Mouse (Mus musculus) midbrain, embryonic 13.5 days (tissue): ENCODE data around the gene Per2. TPM values are rescaled to one million over a fixed set of nuclear protein-coding genes. Genes with fewer than 3 reads are reported as not detected.

Experiments
- ATAC-seq: fragments of 200-750 bp; cut with Nextera tagmentation; 2 replicates; pipeline ENCODE4 v1.8.0; 2017; ENCODE audit warnings: mild to moderate bottlenecking, moderate TSS enrichment, moderate library complexity
- H3K27ac ChIP-seq: fragments of 300-500 bp; sonication (generic); 2 replicates; pipeline ENCODE4 v1.5.1; 2015; ENCODE audit warnings: inconsistent platforms, mild to moderate bottlenecking, moderate library complexity
- H3K27me3 ChIP-seq: fragments of 300-500 bp; sonication (generic); 2 replicates; pipeline ENCODE4 v1.6.1; 2015; ENCODE audit warnings: mild to moderate bottlenecking, inconsistent platforms
- H3K36me3 ChIP-seq: fragments of 300-500 bp; sonication (generic); 2 replicates; pipeline ENCODE4 v1.6.1; 2015; ENCODE audit warnings: mild to moderate bottlenecking, inconsistent platforms
- H3K4me1 ChIP-seq: fragments of 300-500 bp; sonication (generic); replicated peaks from 2 replicates; pipeline ENCODE4 v1.6.1; 2015; ENCODE audit warnings: inconsistent platforms
- H3K4me2 ChIP-seq: fragments of 300-500 bp; sonication (generic); replicated peaks from 2 replicates; pipeline ENCODE4 v1.6.1; 2015; ENCODE audit warnings: moderate library complexity, mild to moderate bottlenecking, inconsistent platforms
- H3K4me3 ChIP-seq: fragments of 300-500 bp; sonication (generic); replicated peaks from 2 replicates; pipeline ENCODE4 v1.5.1; 2015; ENCODE audit warnings: mild to moderate bottlenecking, inconsistent platforms
- H3K9ac ChIP-seq: fragments of 300-500 bp; sonication (generic); replicated peaks from 2 replicates; pipeline ENCODE4 v1.6.1; 2015; ENCODE audit warnings: mild to moderate bottlenecking, inconsistent platforms
- H3K9me3 ChIP-seq: fragments of 300-500 bp; sonication (generic); 2 replicates; pipeline ENCODE4 v1.6.1; 2016; ENCODE audit warnings: mild to moderate bottlenecking, inconsistent platforms
- WGBS: fragments of 180-500 bp; shearing (Covaris S2); methylation state at CpG from one replicate; pipeline ENCODE4 v1.1.7; 2015; 5-methylcytosine and 5-hydroxymethylcytosine counted together
- polyA plus RNA-seq: library from polyadenylated mRNA; unstranded; fragments of >200 nt; fragmentation: Nextera tagmentation; extraction: Ambion mirVana; gene quantifications from 2 replicates; pipeline ENCODE4 v1.2.1, GENCODE M21; 2015

Gene Per2
- polyA plus RNA-seq, 1 experiment from 2014 or later, result 4.7 TPM

DNA sequence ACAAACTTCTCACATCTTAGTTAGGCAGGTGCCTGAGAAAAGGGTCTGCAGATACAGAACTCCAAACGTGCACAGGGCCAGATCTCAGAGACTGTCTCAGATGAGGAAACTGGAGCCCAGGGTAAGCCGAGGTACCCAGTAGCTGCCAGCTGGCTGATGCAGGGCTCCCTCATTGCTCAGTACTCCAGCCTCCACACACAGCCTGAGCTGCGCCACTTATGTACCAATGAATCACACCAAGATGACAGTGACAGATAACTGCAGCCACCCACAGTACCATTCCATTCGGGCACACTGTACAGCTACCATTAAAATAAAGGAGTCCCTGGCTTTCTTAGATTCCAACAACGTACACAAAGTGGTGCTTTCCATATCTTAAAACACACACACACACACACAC is 1.4 kb downstream of the Per2 start:
- Histone ChIP-seq H3K27ac (peak overlapping the region; percentile 64; the same call in 1 of the 2 replicates), H3K9ac (peak overlapping the region; percentile 72; the same call in 1 of the 2 replicates), H3K36me3 (no peaks in the 10 kb centered on the region), H3K4me2 (peak overlapping the region; percentile 81), H3K27me3 (peaks cover 13% of the 10 kb centered on the region), H3K4me3 (peak overlapping the region; percentile 60; the same call in 1 of the 2 replicates), H3K4me1 (peaks cover 48% of the 10 kb centered on the region), H3K9me3 (no peaks in the 10 kb centered on the region)
- no peak for ATAC-seq
- 88% methylated on average over 5 of the region's 5 CpGs for WGBS

DNA sequence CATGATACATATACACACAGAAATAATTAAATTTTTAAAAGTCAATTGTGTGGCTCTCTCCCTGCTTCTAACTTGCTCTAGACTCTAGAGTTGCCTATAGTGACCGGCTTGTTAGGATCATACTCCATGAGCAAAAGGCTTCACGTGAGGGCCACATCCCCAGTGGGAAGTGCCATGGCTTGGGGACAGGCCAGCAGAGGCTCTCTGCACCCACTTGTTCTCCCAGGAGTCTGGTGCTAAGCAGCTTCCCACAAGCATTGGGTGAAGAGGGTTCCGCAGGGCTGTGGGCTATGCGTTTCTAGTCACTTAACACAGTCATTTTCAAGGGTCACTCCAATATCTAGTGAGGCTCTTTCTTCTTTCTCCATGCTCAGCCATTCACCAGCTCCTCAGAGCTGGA is 2.0 kb downstream of the Per2 start:
- WGBS, result 89% methylated on average over 4 of the region's 4 CpGs
- no peak overlapping the region; the same call in none of the 2 replicates for H3K4me2 ChIP-seq

DNA sequence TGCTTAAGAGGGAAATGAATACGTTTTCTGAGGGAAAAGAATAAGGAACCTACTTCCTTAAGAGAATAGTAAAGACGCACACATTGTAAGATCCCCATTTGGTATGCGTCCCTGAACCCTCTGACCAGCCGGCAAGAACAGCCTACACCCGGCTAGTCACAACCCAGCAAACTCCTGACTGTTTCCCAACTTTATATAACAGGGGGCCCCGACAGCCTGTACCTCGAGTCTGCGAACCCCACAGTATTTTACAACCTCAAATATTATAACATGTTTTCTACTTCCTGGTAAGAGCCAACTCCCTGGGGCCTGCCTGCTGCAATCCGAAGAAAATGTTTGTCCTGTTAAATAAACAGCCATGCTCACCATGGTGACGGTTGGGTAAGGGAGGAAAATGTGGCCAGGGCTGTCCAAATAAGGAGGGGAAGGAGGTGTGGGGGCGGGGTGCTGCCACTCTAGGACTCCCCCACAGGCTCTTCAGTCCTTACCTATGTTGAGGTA is 2.8 kb downstream of the Per2 start:
- no peak overlapping the region for H3K9ac ChIP-seq
- peak overlapping the region; percentile 10; the same call in 1 of the 2 replicates for H3K27ac ChIP-seq
- H3K4me1 ChIP-seq, result peaks cover 48% of the 10 kb centered on the region
- no peak overlapping the region for H3K4me3 ChIP-seq
- H3K4me2 ChIP-seq, result peak overlapping the region; percentile 5
- no peak for ATAC-seq
- 25% methylated on average over 11 of the region's 11 CpGs for WGBS
- H3K27me3 ChIP-seq, result peaks cover 13% of the 10 kb centered on the region
- H3K36me3 ChIP-seq, result no peaks in the 10 kb centered on the region
- H3K9me3 ChIP-seq, result no peaks in the 10 kb centered on the region

More for the DNA sequence above, 2.0 kb downstream of the Per2 start:
- Histone ChIP-seq H3K4me3 (no peak overlapping the region), H3K9me3 (no peaks in the 10 kb centered on the region), H3K27ac (no peak overlapping the region), H3K9ac (no peak overlapping the region), H3K4me1 (peaks cover 48% of the 10 kb centered on the region), H3K36me3 (no peaks in the 10 kb centered on the region), H3K27me3 (peaks cover 13% of the 10 kb centered on the region)
- ATAC-seq, result no peak

DNA sequence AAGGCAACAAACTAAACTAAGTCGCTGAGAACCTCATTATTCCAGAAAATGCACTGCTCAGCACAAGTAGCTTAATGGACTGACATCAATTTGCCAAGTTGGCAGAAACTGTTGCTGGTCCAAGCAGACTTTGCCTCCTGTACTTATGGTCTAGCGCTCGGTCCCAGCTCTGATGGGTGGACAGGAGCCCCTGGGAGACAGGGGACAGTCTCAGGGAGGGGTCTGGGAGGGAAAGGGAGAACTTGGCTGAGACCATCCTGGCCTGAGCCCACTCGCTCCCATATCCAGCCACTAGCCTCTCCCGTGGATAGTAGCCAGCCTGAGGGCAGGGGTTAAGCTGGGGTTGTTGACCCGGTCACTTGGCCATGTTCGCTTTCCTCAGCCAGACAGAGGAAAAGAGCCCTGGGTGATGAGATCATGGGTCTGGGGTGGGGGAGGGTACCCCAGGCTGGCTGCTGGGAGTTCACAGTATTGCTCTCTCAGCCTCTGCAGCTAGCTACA is 3.4 kb downstream of the Per2 start:
- H3K27ac ChIP-seq, result peak overlapping the region; percentile 10
- no peak for ATAC-seq
- H3K4me2 ChIP-seq, result peak overlapping the region; percentile 5; the same call in 1 of the 2 replicates
- H3K4me3 ChIP-seq, result no peak overlapping the region
- H3K36me3 ChIP-seq, result no peaks in the 10 kb centered on the region
- no peak overlapping the region for H3K9ac ChIP-seq
- no peaks in the 10 kb centered on the region for H3K9me3 ChIP-seq
- 43% methylated on average over 7 of the region's 7 CpGs for WGBS
- peaks cover 48% of the 10 kb centered on the region for H3K4me1 ChIP-seq
- H3K27me3 ChIP-seq, result peaks cover 13% of the 10 kb centered on the region

DNA sequence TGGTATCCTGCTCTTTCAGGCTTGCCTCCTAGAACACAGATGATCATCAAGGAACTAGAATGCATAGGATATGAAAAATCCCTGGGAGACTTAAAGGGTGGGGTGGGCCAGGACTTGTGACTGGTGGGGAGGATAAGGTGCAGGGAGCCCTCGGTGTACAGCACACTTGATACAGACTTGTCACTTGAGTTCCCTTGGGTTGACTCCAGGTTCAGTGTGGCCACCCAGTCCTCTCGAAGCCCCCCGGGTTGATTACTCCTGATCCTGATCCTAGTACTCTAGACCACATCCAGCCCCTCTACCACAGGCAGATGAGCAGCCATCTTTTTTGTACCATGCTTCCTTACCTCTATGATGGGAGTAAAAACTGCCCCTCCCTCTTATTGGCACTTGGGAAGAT is 4.2 kb downstream of the Per2 start:
- ATAC-seq, result no peak
- 84% methylated on average over 3 of the region's 3 CpGs for WGBS
- Histone ChIP-seq H3K36me3 (peaks cover 6% of the 10 kb centered on the region; the same call in 1 of the 2 replicates), H3K27ac (no peak overlapping the region), H3K27me3 (peaks cover 13% of the 10 kb centered on the region), H3K9ac (no peak overlapping the region), H3K9me3 (no peaks in the 10 kb centered on the region), H3K4me1 (peaks cover 43% of the 10 kb centered on the region), H3K4me2 (no peak overlapping the region), H3K4me3 (no peak overlapping the region)

DNA sequence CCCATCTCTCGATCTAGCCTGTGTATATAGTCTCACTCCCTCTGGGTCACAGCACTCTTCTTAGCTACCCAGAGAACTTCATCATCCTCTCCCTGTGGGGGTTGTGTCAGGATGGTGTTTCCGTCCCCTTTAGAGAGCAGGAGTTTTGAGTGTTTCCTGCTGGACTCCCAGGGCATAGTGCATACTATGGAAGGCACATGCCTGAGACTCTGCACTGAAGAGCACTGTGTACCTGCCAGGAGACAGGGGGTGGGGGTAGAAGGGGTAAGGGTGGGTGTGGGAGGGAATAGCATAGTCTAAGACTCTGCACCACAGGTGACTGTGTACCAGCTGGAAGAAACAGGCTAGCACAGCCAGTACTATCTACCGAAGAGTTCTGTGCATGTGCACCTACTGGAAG is 4.8 kb downstream of the Per2 start:
- no peak for ATAC-seq
- H3K27ac ChIP-seq, result no peak overlapping the region
- H3K9me3 ChIP-seq, result no peaks in the 10 kb centered on the region
- H3K27me3 ChIP-seq, result peaks cover 13% of the 10 kb centered on the region
- 95% methylated on average over 3 of the region's 3 CpGs for WGBS
- no peak overlapping the region for H3K4me2 ChIP-seq
- H3K4me1 ChIP-seq, result peaks cover 40% of the 10 kb centered on the region
- no peak overlapping the region for H3K4me3 ChIP-seq
- peaks cover 10% of the 10 kb centered on the region for H3K36me3 ChIP-seq
- H3K9ac ChIP-seq, result no peak overlapping the region

DNA sequence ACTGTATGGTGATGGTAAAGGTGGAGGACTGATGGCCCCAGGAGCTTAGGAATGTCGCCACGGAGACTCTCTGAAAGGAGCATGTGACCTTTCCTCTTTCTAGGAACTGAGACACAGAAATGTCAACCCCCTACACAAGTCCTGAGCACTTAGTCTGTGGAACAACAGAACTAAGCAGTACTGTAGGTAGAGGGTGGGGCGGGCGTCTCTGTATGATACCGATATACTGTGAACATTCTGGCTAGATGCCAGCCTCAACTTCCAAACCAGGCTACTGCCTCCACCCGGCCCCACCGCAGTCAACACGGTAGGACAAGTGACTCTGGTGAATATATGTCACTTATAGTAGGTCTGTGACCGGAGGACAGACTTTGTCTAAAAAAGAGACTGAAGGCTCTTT is 5.2 kb downstream of the Per2 start:
- ATAC-seq, result no peak
- Histone ChIP-seq H3K9me3 (no peaks in the 10 kb centered on the region), H3K4me3 (no peak overlapping the region), H3K4me2 (no peak overlapping the region), H3K4me1 (peaks cover 40% of the 10 kb centered on the region), H3K9ac (no peak overlapping the region), H3K36me3 (peaks cover 15% of the 10 kb centered on the region), H3K27ac (no peak overlapping the region), H3K27me3 (peaks cover 13% of the 10 kb centered on the region)
- WGBS, result 86% methylated on average over 9 of the region's 9 CpGs

DNA sequence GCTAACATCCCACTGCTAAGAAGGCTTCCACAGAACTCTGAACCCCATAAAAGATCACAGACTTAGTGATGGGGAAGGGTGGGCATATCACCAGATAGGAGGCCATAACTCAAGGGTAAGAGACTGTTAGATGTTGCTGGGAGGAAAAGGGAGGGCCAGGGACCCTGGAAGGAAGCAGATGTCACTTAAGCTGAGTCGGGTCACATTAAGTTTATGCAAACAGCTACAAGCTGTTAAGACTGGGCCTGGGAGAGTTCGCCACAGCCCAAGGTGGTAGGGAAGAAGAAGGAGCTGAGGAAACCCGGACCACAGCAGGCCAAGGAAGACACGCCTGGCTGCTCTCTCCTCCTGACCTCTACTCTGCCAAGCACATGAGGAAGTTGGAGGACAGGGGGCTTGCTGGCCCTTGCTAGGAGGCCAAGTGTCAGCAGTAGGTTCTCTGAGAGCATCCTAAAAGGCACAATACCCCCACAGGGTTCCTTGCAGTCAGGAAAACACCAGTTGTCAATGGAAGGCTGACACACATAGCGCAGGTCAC is 7.5 kb downstream of the Per2 start:
- H3K4me2 ChIP-seq, result no peak overlapping the region
- H3K9ac ChIP-seq, result no peak overlapping the region
- peaks cover 37% of the 10 kb centered on the region for H3K36me3 ChIP-seq
- H3K27ac ChIP-seq, result no peak overlapping the region
- peaks cover 18% of the 10 kb centered on the region for H3K4me1 ChIP-seq
- 76% methylated on average over 5 of the region's 5 CpGs for WGBS
- no peak for ATAC-seq
- H3K9me3 ChIP-seq, result 0 out of 2 replicates have a peak, but pooled peaks cover 4% of the 10 kb centered on the region
- H3K4me3 ChIP-seq, result no peak overlapping the region
- H3K27me3 ChIP-seq, result no peaks in the 10 kb centered on the region

DNA sequence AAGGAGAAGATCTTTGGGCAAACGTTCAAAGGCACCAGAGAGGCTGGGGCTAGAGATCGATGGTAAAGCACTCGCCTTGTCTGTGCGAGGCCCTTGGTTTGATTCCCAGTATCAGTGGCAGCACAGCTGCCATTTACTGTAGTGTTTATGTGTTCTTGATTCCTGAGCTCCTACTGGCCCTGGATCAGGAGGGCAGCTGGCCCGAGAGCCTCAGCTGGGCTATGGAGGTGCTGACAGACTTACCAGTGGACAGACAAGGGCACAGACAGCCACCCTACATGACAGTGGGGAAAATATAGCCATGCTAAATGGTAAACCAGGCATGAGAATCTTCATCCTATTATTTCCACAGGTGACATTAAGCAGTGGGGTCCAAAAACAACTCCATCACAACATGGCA is 8.3 kb downstream of the Per2 start:
- ATAC-seq, result no peak
- Histone ChIP-seq H3K36me3 (peaks cover 41% of the 10 kb centered on the region), H3K9me3 (0 out of 2 replicates have a peak, but pooled peaks cover 4% of the 10 kb centered on the region), H3K4me2 (no peak overlapping the region), H3K9ac (no peak overlapping the region), H3K27me3 (no peaks in the 10 kb centered on the region), H3K27ac (no peak overlapping the region), H3K4me3 (no peak overlapping the region), H3K4me1 (peaks cover 10% of the 10 kb centered on the region)
- 95% methylated on average over 5 of the region's 5 CpGs for WGBS

DNA sequence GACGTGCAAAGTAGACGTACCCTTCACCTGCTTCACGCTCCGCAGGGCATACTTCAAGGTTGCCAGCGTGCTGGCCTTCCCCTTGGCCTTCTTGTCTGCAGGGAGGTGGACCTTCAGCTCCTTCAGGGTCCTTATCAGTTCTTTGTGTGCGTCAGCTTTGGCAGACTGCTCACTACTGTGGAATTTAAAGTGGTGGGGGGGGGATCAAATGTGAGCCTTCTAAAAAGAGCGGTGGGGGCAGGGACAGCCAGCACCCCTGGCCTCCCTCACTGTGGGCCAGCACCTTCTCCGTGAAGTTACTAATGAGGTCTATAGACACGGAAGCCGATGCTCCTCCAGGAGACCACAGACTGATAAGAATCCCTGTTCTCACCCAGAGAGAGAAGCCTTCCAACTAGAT is 10.4 kb downstream of the Per2 start:
- Histone ChIP-seq H3K4me1 (no peaks in the 10 kb centered on the region), H3K4me2 (no peak overlapping the region), H3K27ac (no peak overlapping the region), H3K9ac (no peak overlapping the region), H3K9me3 (0 out of 2 replicates have a peak, but pooled peaks cover 4% of the 10 kb centered on the region), H3K36me3 (peaks cover 54% of the 10 kb centered on the region), H3K27me3 (no peaks in the 10 kb centered on the region), H3K4me3 (no peak overlapping the region)
- WGBS, result 97% methylated on average over 10 of the region's 10 CpGs
- no peak for ATAC-seq

DNA sequence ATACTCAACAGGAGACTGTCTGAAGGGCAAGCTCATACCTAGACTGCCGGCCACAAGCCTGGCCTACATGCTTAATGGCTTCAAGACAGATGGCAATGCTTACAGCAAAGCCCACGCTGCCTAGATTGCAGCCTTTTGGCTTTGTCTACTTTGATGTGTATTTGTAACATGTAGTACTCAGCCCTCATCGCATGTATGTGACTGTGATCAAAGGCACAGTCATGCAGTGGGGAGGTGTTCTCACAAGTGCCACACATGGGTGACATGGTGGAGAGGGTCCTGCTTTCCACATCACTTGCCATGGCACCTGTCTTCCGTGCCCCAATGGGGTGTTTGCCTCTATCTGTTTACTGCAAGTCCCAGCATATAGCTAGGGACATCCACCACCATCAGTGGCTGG is 12.6 kb downstream of the Per2 start:
- no peaks in the 10 kb centered on the region for H3K27me3 ChIP-seq
- 0 out of 2 replicates have a peak, but pooled peaks cover 4% of the 10 kb centered on the region for H3K9me3 ChIP-seq
- no peak overlapping the region for H3K27ac ChIP-seq
- ATAC-seq, result no peak
- H3K4me1 ChIP-seq, result no peaks in the 10 kb centered on the region
- peaks cover 68% of the 10 kb centered on the region for H3K36me3 ChIP-seq
- 92% methylated on average over 4 of the region's 4 CpGs for WGBS
- H3K4me3 ChIP-seq, result no peak overlapping the region
- no peak overlapping the region for H3K9ac ChIP-seq
- no peak overlapping the region for H3K4me2 ChIP-seq

DNA sequence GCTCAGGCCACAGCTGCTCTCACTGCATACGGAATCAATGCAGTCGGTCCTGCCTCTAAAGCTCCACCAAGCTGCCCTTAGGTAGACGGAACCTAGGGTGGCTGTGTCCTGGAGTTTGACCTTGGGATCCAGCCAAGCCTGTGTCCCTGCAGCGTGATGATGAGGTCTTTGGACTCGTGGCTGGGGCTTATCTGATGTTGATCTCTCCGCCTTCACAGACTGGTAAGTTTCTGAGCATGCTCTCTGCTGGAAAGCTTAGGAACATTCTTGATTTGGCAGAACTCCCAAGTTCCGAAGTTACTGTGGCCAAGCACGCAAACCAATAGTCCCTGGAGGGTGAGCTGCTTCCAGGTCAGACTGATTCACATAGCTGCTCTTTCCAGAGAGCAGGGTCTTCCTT is 13.1 kb downstream of the Per2 start:
- Histone ChIP-seq H3K36me3 (peaks cover 68% of the 10 kb centered on the region), H3K27me3 (no peaks in the 10 kb centered on the region), H3K27ac (no peak overlapping the region), H3K4me3 (no peak overlapping the region), H3K9ac (no peak overlapping the region), H3K4me2 (no peak overlapping the region), H3K9me3 (0 out of 2 replicates have a peak, but pooled peaks cover 4% of the 10 kb centered on the region), H3K4me1 (no peaks in the 10 kb centered on the region)
- no peak for ATAC-seq
- 88% methylated on average over 8 of the region's 8 CpGs for WGBS
